Mouse (Mus musculus) brain, embryonic 14.5 days (tissue): ENCODE measurements around the gene Nckap5. TPM values are rescaled to one million over a fixed set of nuclear protein-coding genes. Genes with fewer than 3 reads are reported as not detected.
A peak's percentile ranks its signal among the peaks of the same experiment; 100 is the strongest.

ENCODE experiments used
- DNase-seq: peaks from one replicate; pipeline ENCODE4 v3.0.0-alpha.2; 2011; ENCODE audit warnings: low read depth
- CTCF ChIP-seq: fragments of 200-500 bp; IDR thresholded peaks from 2 replicates; pipeline ENCODE4 v1.5.1; 2012; ENCODE audit warnings: inconsistent platforms, mild to moderate bottlenecking, moderate library complexity, borderline replicate concordance; ENCODE audit not compliant: insufficient read depth, insufficient read length; ENCODE audit errors: extremely low read depth
- POLR2A ChIP-seq: fragments of 200-500 bp; IDR thresholded peaks from 2 replicates; pipeline ENCODE4 v1.6.1; 2012; ENCODE audit warnings: mild to moderate bottlenecking, inconsistent platforms, borderline replicate concordance; ENCODE audit not compliant: poor library complexity, insufficient read depth, insufficient read length, severe bottlenecking; ENCODE audit errors: extremely low read depth
- polyA plus RNA-seq: library from polyadenylated mRNA; depleted of rRNA; stranded (reverse); fragments of >200 nt; gene quantifications from 2 replicates; pipeline ENCODE4 v1.2.3, GENCODE M21; 2012

Nckap5 gene
- polyA plus RNA-seq, 1 experiment = 13.9 TPM

DNA sequence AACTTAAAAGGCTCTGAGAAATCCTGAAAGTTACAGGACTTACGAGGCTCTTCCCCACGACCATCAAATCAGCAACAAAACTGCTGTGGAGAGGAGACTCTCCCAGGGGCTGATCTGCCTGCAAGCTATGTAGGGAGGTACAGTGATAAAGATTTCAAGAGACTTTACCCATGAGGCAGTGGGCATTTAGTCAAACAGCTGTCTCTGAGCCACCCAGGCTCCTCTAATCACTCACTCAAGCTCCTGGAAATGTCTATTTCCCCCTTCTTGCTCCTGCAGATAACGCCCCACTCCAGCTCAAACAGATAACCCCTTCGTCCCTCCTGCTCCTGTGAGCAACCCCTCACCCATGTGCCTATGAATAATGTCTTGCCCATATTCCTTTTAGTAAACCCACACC lies 496.4 kb downstream of the Nckap5 start:
- TF ChIP-seq POLR2A (no peak), CTCF (no peak)
- no peak for DNase-seq

DNA sequence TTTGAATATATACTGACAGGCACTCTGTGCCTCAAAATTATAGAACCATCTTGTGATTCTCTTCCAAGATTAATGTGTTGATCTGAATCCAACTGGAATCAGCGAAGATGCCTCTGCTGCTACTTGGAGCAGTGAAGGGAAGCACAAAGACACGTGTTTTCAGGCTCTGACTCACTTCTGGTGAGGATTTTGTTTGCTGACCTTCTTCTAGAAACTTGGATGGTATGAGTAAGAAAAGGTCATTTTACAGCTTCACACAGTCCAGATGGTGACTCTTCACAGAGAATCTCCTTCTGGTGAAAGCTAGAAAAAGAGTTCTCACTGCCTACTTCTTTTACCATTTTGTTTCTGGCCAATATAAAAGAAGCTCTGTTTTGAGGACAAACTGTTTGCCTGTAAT lies 498.6 kb downstream of the Nckap5 start:
- peak; percentile 50 for DNase-seq
- TF ChIP-seq POLR2A = no peak

DNA sequence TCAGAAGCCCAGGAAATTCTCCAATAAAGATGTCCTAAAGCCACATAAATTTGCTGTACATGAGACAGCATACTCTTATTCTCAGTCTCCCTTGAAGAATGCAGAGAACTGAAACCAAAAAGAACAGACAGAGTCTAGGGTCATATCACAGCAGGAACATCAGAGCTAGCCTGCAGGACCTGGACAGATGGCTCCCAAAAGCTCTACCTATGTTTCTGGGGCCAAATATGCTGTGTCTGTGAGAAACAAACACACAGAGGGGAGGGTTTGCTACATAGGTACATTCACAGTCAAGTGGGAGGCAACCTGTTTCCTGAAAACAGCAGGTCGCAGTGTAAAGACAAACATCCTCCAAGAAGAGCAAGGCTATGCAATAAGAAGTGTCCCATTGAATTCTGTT lies 509.9 kb downstream of the Nckap5 start:
- TF ChIP-seq POLR2A (no peak), CTCF (no peak)
- no peak for DNase-seq

DNA sequence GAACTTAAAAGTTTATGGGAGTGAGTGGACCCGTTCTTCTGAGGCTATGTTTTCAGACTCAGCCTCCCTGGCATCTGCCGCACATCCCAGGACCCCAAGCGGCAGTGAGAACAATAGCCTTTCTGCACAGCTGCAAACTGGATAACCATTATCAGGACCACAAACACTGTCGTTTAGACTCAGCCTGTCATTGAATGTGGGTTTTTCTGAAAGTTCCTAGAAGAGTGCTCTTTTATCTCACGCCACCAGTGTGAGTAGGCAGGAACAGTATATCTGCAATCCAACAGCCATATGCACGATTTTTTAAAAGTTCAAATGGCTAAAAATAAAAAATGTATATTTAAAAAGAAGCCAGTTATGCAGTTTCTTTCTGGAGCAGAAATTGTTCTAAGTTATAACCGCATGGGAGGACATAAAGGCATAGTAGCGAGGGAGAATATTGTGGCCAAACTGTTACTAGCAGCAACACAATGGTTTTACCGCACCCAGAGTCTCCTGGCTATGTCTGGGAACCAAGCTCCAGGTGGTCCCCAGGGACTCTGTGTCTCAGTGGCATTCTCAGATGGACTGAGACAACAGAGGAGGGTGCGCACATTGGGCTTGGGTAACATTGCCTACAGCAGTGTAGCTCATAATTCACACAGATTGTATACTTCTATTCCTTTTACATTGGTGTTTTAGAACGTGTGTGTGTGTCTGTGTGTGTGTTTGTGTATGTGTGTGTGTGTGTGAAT lies 512.6 kb downstream of the Nckap5 start:
- no peak for TF ChIP-seq POLR2A
- no peak for TF ChIP-seq CTCF
- DNase-seq = peak; percentile 30

DNA sequence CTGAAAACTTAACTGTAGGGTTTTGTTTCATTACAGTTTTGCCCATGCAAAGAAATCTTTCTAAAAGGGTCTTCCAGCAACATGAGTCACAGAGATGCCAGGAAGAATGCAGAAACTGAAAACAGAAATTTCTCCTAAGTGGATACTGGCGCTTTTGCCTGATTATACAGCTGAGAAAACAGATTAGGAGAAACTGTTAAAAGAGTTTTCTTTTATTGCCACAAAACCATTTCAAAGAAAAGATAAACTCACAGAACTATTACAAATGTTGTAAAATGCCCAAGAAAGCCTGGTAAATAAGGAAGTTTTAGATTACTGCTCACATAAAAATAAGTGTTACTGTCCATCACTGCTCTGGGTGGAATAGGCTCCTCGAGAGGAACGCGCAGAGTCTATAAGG lies 513.3 kb downstream of the Nckap5 start:
- no peak for DNase-seq
- no peak for TF ChIP-seq CTCF
- TF ChIP-seq POLR2A = no peak

DNA sequence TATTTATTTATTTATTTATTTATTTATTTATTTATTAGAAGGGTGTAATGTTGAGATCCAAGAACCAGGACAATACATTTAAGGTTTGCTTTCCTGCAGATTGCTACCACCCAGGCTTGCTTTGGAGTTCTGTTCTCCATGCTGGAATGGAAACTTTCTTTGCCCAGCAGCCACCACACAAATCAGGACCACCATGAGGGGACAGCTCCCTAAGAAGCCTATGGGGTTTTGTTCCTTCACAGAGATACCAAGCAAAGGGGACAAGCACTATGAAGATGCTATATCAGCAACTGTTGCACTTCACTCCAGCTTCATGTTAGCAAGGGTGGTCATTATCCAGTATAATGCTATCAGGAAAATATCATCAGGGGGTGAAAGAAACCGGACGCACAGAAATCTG lies 513.7 kb downstream of the Nckap5 start:
- peak; percentile 8 for DNase-seq
- no peak for TF ChIP-seq POLR2A
- TF ChIP-seq CTCF = no peak

DNA sequence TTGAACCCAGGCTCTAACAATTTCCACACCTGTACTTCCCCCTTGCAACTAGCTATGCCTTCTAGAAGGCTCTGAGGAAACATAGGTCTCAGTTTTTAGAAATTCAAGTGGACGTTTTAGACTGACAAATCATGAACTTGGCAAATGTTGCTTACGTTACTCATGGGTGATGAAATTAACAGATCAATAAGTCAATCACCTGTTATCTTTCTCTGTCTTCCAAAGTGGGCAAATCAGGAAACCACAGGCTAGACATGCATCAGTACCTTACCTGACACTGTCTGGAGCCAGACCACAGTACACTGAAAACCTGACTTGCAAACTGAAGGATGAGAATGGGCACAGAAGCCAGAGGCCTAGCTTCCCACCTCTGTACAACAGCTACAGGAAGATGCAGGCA lies 529.5 kb downstream of the Nckap5 start:
- no peak for DNase-seq
- TF ChIP-seq POLR2A (no peak), CTCF (no peak)

DNA sequence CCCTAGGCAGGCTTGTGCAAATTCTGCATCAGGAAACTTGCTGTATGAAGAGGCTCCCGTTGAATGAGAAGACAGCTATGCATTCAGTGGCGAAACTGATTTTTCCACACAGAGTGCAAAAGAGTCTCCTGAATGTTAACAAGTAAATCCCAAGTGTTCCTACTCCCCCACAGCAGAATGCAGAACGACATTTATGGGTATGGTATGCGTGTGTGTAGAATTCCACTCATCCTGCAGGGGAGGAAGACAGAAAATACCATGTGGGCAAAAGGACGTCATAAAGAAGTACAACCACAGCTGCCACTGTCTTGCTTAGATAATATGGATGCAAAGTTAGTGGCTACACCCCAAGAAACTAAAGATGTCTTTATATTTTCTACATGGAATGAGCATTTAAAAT lies 565.7 kb downstream of the Nckap5 start:
- DNase-seq = no peak
- TF ChIP-seq POLR2A (no peak), CTCF (no peak)

DNA sequence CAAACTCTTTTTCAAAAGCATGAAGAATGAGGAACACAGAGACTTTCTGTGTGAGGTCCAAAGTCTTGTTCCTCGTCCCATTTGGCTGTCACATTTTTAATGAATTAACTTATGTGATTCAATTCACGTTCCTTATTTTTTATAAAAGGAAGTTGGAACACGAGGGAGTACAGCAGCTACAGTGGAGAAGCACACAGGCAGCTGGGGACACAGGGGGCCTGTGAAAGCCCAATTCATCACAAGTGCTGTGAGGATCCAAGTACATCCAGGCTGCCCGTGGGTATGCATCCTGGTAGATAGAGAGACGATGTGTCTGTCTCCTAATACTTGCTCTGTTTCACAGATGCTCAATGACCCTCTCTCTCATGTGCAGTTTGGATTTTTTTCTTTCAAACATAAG lies 576.2 kb downstream of the Nckap5 start:
- DNase-seq = no peak
- TF ChIP-seq CTCF = no peak
- no peak for TF ChIP-seq POLR2A

DNA sequence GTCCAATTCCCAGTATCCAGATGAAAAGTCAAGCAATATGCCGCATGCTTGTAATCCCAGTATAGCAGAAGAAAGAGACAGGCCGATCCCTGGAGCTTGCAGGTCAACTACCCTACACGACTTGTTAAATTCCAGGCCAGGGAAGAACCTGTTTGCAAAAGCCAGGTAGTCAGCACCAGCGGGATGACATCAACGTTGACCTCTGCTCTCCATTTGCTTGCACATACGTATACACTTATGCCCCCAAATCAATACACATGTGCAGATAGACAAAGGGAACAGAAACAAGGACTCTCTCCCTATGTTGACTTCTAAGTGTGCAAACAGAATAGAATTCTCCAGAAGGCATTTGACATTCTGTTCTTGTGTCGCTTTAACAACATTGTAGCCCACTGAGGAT lies 576.7 kb downstream of the Nckap5 start:
- TF ChIP-seq POLR2A = no peak
- TF ChIP-seq CTCF = no peak
- DNase-seq = no peak

DNA sequence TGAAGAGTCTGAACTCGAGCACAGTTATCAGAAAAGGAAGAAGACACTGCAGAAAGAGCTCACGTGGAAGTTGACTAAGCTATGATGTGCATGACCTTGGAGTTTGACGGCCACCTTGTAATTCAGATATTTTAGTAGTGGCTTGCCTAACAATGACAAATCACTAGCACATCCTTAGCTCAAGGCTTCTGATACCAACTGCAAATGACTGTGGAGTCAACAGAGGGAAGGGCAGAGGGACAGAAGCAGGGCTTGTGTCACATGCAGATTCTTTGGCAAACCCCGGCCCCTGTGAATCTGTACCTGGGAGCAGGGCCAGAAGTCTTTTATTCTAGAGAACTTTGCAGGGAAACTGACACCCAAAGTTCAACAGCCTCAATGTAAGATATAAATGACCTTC lies 597.4 kb downstream of the Nckap5 start:
- DNase-seq = no peak
- no peak for TF ChIP-seq POLR2A
- TF ChIP-seq CTCF = no peak

DNA sequence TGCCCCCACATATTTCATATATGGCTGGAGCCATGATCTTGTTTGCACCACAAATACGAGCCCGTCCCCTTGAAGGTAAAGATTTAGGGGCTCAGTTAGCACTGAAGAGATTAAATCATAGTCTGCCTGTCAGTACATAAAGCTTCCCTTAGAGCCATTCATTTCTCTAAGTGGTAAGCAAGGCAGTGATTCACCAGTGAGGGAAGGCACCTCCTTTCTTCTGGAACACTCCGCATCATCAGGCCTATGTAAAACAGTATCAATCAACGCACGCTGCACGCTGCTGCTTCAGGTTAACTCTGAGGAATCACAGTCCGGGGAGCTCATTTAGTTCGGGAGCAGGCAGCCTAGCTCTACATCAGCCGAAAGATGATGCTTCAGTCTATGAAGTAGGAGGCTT lies 599.4 kb downstream of the Nckap5 start:
- TF ChIP-seq POLR2A (no peak), CTCF (no peak)
- no peak for DNase-seq
